Mouse (Mus musculus) liver, adult (tissue): ENCODE measurements around the gene Abcc3.

Experiments
- GATA4 ChIP-seq: IDR thresholded peaks from 2 replicates; pipeline ENCODE4 v1.6.1; 2014; ENCODE audit warnings: mild to moderate bottlenecking, low read length; ENCODE audit not compliant: insufficient replicate concordance

The Abcc3 gene

DNA sequence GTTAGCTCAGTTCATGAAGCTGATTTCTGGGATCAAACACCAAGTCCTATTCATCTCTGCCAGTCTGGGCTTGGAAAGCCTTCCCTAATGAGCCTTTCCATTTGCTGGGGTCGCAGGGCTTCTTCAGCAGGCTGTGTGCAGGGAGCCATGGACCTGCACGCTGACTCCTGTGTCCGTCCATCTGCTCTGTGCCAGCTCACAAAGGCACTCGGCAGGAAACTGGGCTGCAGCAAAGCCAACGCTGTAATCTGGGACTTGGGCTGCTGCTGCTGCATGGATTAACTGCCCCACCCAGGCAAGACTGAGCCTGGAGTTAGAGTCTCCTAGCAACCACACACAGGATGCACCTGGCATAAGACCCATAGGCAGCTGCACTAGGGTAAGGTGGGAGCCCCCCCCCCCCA is 48.8 kb downstream of the Abcc3 start:
- no peak for TF ChIP-seq GATA4

GRCm38 (mm10) chr11:94342114-94342905 is 50.5 kb downstream of the Abcc3 start:
- TF ChIP-seq GATA4: no peak

GRCm38 (mm10) chr11:94340948-94341933 is 51.6 kb downstream of the Abcc3 start:
- TF ChIP-seq GATA4: no peak

GRCm38 (mm10) chr11:94339732-94340585 is 52.8 kb downstream of the Abcc3 start:
- no peak for TF ChIP-seq GATA4

DNA sequence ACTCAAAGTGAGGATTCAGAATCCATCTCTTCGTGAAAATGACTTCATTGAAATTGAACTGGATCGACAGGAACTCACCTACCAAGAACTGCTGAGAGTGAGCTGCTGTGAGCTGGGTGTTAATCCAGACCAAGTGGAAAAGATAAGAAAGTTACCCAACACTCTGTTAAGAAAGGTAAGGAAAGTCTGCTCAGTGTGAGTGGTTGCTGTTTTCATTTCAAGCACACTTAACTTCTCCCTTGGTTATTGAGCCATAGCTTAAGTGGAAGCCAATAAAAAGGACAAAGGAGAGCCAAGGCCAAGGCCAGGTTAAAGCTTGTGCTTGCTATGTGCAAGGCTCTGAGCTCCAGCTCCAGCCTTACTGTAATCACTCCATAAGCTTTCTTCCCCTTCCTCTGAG is 54.5 kb downstream of the Abcc3 start:
- TF ChIP-seq GATA4: no peak

GRCm38 (mm10) chr11:94336551-94336950 is 56.2 kb downstream of the Abcc3 start:
- TF ChIP-seq GATA4: no peak

GRCm38 (mm10) chr11:94334386-94334968 is 58.3 kb downstream of the Abcc3 start:
- no peak for TF ChIP-seq GATA4

DNA sequence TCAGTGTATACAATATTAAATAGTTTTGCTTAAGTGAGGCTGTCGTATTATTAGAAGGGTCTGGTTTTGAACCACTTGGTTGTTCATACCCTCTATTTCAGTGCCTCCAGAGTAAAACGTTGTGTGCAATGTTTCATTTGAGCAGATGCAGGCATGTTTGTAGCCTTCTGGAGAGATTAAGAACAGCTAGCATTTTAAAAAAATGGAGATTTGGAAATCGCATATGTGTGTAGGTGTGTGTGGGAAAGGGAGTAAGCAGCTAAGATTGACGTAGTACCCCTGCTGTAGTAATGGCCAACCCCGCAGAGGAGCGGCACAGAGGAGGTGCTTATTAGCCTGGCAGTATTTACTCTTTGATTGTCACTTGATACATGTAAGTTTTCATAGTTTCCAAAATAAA is 60.1 kb downstream of the Abcc3 start:
- TF ChIP-seq GATA4: no peak

DNA sequence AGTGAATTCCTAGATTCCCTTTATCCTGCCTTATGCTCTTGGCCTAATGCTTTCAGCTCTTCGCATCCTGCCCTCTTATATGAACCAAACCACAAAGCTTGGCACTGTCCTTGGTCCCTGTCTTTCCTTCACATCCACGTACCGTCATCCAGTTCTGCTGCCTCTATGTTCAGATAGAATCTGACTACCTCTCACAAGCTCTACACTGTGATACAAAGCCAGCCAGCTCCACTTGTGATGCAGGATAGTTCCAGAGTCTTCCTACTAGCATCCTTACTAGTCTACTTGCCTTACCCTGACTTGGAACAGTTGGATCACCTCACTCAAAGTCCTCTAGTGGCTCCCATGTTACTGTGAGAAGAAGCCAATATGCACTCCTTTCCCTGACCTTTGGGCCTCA is 62.6 kb downstream of the Abcc3 start:
- TF ChIP-seq GATA4: no peak

DNA sequence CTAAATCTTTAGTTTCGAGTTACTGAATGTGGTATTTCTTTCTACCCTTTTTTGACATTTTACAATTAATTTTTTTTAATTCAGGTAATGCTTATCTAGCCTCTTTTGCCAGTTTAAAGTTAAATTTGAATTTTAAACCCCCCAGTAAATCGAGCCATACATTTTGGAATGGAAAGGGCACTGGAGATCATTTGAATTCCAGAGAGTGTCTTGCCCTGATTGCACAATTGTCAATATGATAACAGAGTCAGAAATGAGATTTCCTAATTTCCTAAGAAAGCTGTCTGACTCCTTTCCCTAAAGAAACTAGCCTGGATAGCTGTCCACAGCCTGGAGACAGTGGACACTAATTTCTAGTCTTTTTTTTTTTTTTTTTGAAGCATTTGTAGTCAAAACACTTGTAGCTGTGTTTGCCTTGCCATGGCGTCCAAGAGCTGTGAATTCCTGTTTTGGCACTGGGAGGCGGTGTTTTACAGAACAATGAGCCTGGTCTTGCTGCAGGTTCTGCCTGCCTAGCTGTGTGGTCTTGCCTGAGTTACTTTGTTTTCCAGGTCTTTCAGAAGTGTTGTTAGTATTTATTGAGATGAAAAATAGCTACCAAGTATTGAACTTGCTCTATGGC is 63.4 kb downstream of the Abcc3 start:
- TF ChIP-seq GATA4: no peak

- no peak for TF ChIP-seq GATA4
Observed at GRCm38 (mm10) chr11:94328644-94329025, 64.2 kb downstream of the Abcc3 start.

DNA sequence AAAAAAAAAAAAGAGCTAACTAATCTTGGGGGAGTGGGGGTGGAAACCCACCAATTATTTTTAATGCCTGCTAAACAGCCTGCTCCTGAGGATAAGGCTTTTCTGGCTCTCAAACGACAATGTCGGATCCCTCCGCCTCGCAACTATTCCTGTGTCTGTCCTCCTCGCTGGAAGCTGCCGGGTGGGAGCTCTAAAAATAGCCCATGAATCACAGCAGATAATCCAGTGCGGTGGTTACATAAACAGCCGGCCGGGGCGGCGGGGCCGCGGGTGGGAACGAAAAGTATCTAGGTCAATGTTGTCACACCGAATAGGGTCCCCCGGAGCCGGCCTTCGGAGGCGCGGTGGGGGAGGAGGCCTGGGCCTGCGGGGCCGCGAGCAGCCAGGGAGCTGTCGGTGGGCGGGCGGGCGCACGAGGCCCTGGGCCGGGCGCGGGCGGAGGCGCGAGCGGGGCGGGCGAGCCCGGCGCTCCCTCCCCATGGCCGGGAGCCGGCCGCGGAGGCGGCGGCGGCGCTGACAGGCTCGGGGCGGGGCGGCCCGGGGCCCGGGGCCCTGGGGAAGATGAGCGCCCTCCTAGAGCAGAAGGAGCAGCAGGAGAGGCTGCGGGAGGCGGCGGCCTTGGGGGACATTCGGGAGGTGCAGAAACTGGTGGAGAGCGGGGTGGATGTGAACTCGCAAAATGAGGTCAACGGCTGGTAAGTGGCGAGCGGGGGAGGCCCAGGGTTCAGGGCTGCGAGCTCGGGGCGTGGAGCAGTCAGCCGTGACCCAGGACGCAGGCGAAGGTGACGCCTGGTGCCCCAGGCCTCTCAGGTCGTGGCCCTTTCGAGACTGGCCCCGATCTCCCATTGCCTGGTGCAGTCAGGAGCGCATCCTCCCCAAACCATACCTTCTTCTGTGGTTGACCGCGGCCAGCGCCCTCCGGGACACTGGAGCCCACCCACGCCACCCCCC is 64.8 kb downstream of the Abcc3 start, which contains the start of gene Ankrd40:
Gene Ankrd40 (plus strand): TSS at position 309 of the 951 bp plus-strand sequence.
- peak; percentile 91 for TF ChIP-seq GATA4

GRCm38 (mm10) chr11:94326961-94327411 is 65.8 kb downstream of the Abcc3 start:
- TF ChIP-seq GATA4: no peak
